Mouse (Mus musculus): ENCODE measurements around the gene Slc16a3. TPM values are rescaled to one million over a fixed set of nuclear protein-coding genes. Genes with fewer than 3 reads are reported as not detected.

The Slc16a3 gene
- polyA plus RNA-seq (2021; fragmentation: Nextera tagmentation): 1.4 and 2.1 TPM in 2 replicates
- long read RNA-seq, experiment 1, full-length matches to known transcripts: 4 of 9 reads
- long read RNA-seq, experiment 1, partial matches to known transcripts: 5 of 9 reads
- long read RNA-seq, experiment 1, other reads (novel, unspliced or antisense): 0 of 9 reads
- long read RNA-seq, experiment 2, full-length matches to known transcripts: 9 of 12 reads
- long read RNA-seq, experiment 2, partial matches to known transcripts: 3 of 12 reads
- long read RNA-seq, experiment 2, other reads (novel, unspliced or antisense): 0 of 12 reads

GRCm38 (mm10) chr11:120948328-120948727, at the start of gene Slc16a3:
Gene Slc16a3, plus strand, starts transcription at chr11:120948480.

GRCm38 (mm10) chr11:120932564-120933398, 15.5 kb upstream of the Slc16a3 start, which contains the start of gene Ccdc57:
Gene Ccdc57, minus strand, starts transcription at chr11:120932872.

GRCm38 (mm10) chr11:120990951-120991526, 42.8 kb downstream of the Slc16a3 start, which contains the start of gene Csnk1d:
Gene Csnk1d, minus strand, starts transcription at chr11:120991330.

Other genes starting within 250 kb of the Slc16a3 start
- gene Cenpx, start 234.7 kb upstream of the Slc16a3 start, polyA plus RNA-seq (2021; fragmentation: Nextera tagmentation): 64.8 and 72.5 TPM in 2 replicates
- gene Lrrc45, start 234.6 kb upstream of the Slc16a3 start, polyA plus RNA-seq (2021; fragmentation: Nextera tagmentation): 5.4 and 6.0 TPM in 2 replicates
- 40.8 and 52.4 TPM in 2 replicates for gene Rac3, start 227.0 kb upstream of the Slc16a3 start, polyA plus RNA-seq (2021; fragmentation: Nextera tagmentation)
- gene Dcxr, start 221.2 kb upstream of the Slc16a3 start, polyA plus RNA-seq (2021; fragmentation: Nextera tagmentation): 31.5 TPM in 2 replicates
- 0.85 and 1.5 TPM in 2 replicates for gene Cbr2, start 216.4 kb upstream of the Slc16a3 start, polyA plus RNA-seq (2021; fragmentation: Nextera tagmentation)
- gene Hmga1b, start 185.7 kb upstream of the Slc16a3 start, polyA plus RNA-seq (2021; fragmentation: Nextera tagmentation): 0.48 and 1.6 TPM in 2 replicates
- gene Rfng, start 164.3 kb upstream of the Slc16a3 start, polyA plus RNA-seq (2021; fragmentation: Nextera tagmentation): 47.1 and 63.6 TPM in 2 replicates
- 257 and 261 TPM in 2 replicates for gene Gps1, start 164.2 kb upstream of the Slc16a3 start, polyA plus RNA-seq (2021; fragmentation: Nextera tagmentation)
- gene Dus1l, start 152.1 kb upstream of the Slc16a3 start, polyA plus RNA-seq (2021; fragmentation: Nextera tagmentation): 35.9 and 39.6 TPM in 2 replicates
- 45.4 and 45.9 TPM in 2 replicates for gene Fasn, start 123.9 kb upstream of the Slc16a3 start, polyA plus RNA-seq (2021; fragmentation: Nextera tagmentation)
- 1.2 and 1.5 TPM in 2 replicates for gene Ccdc57, start 15.6 kb upstream of the Slc16a3 start, polyA plus RNA-seq (2021; fragmentation: Nextera tagmentation)
- 30.2 and 34.7 TPM in 2 replicates for gene Csnk1d, start 42.9 kb downstream of the Slc16a3 start, polyA plus RNA-seq (2021; fragmentation: Nextera tagmentation)
- gene Cd7, start 90.9 kb downstream of the Slc16a3 start, polyA plus RNA-seq (2021; fragmentation: Nextera tagmentation): 0.14 and 0.15 TPM in 2 replicates
- gene Sectm1b, start 115.1 kb downstream of the Slc16a3 start, polyA plus RNA-seq (2021; fragmentation: Nextera tagmentation): not detected in 2 replicates
- not detected in 2 replicates for gene Sectm1a, start 132.7 kb downstream of the Slc16a3 start, polyA plus RNA-seq (2021; fragmentation: Nextera tagmentation)
- not detected in 2 replicates for gene Tex19.2, start 170.2 kb downstream of the Slc16a3 start, polyA plus RNA-seq (2021; fragmentation: Nextera tagmentation)
- not detected in 2 replicates for gene Tex19.1, start 197.7 kb downstream of the Slc16a3 start, polyA plus RNA-seq (2021; fragmentation: Nextera tagmentation)
- 0.26 and 0.31 TPM in 2 replicates for gene Uts2r, start 211.8 kb downstream of the Slc16a3 start, polyA plus RNA-seq (2021; fragmentation: Nextera tagmentation)

Measured in layer of hippocampus, adult 6 months (tissue).